8 mouse cellular contexts compared by ENCODE assay signal in genomic region chr6:43296798-43297507, GRCm38 (mm10). TPM values are rescaled to one million over a fixed set of nuclear protein-coding genes. Genes with fewer than 3 reads are reported as not detected.
DNase-seq lines count a peak whose midpoint lies in the region; ATAC-seq lines count a peak whose summit lies in the region.

No protein-coding gene starts in this region.

- no peaks in the 10 kb centered on the region for H3K27me3 ChIP-seq in hindbrain, embryonic 11.5 days (ENCODE audit: control insufficient read depth, insufficient read depth, low read length)
- H3K27me3 ChIP-seq in hindbrain, embryonic 10.5 days (ENCODE audit: insufficient read depth, poor library complexity, severe bottlenecking): no peaks in the 10 kb centered on the region
- no peaks in the 10 kb centered on the region for H3K27me3 ChIP-seq in hindbrain, embryonic 12.5 days

- H3K9ac ChIP-seq in hindbrain, embryonic 11.5 days (ENCODE audit: low read depth, low read length): no peak overlapping the region
- H3K9ac ChIP-seq in hindbrain, embryonic 12.5 days: no peak overlapping the region

- DNase-seq in hindbrain, embryonic 11.5 days (ENCODE audit: low spot score): peak; percentile 56
- DNase-seq in hindbrain, embryonic 10.5 days (ENCODE audit: low spot score): no peak
- peak; percentile 22 for DNase-seq in CD4-positive, CD25-positive, alpha-beta regulatory T cell, adult 2 months (ENCODE audit: low read depth, low spot score)
- peak; percentile 31 for DNase-seq in cerebellum, adult 11-12 months
- no peak for DNase-seq in urinary bladder, postnatal 10 days (ENCODE audit: low spot score)
- DNase-seq in gastrocnemius, postnatal 10 days: no peak

- H3K27ac ChIP-seq in hindbrain, embryonic 11.5 days (ENCODE audit: low read depth, low read length): no peak overlapping the region
- no peak overlapping the region for H3K27ac ChIP-seq in hindbrain, embryonic 10.5 days
- H3K27ac ChIP-seq in hindbrain, embryonic 12.5 days: no peak overlapping the region

- ATAC-seq in hindbrain, embryonic 11.5 days (ENCODE audit: low FRiP score): peak; percentile 46
- peak; percentile 78 for ATAC-seq in hindbrain, embryonic 12.5 days (ENCODE audit: low FRiP score)
- peak; percentile 70 for ATAC-seq in megakaryocyte progenitor cell, adult 5-6 weeks (replicated peaks; ENCODE audit: poor library complexity)

- no peaks in the 10 kb centered on the region for H3K36me3 ChIP-seq in hindbrain, embryonic 11.5 days (ENCODE audit: control insufficient read depth, insufficient read depth, low read length)
- H3K36me3 ChIP-seq in hindbrain, embryonic 10.5 days: no peaks in the 10 kb centered on the region
- no peaks in the 10 kb centered on the region for H3K36me3 ChIP-seq in hindbrain, embryonic 12.5 days

- no peaks in the 10 kb centered on the region for H3K4me1 ChIP-seq in hindbrain, embryonic 11.5 days (replicated peaks; ENCODE audit: control insufficient read depth, insufficient read depth, low read length)
- H3K4me1 ChIP-seq in hindbrain, embryonic 10.5 days (replicated peaks): no peaks in the 10 kb centered on the region
- H3K4me1 ChIP-seq in hindbrain, embryonic 12.5 days: no peaks in the 10 kb centered on the region

- H3K9me3 ChIP-seq in hindbrain, embryonic 11.5 days (ENCODE audit: control insufficient read depth, low read length): no peaks in the 10 kb centered on the region
- no peaks in the 10 kb centered on the region for H3K9me3 ChIP-seq in hindbrain, embryonic 10.5 days
- no peaks in the 10 kb centered on the region for H3K9me3 ChIP-seq in hindbrain, embryonic 12.5 days (replicated peaks)

- no peak overlapping the region for H3K4me2 ChIP-seq in hindbrain, embryonic 11.5 days (replicated peaks; ENCODE audit: low read depth, low read length)
- H3K4me2 ChIP-seq in hindbrain, embryonic 12.5 days (replicated peaks): no peak overlapping the region

- WGBS in hindbrain, embryonic 11.5 days: 50% methylated on average over 7 of the region's 7 CpGs
- WGBS in hindbrain, embryonic 10.5 days: 52% methylated on average over 7 of the region's 7 CpGs
- WGBS in hindbrain, embryonic 12.5 days: 43% methylated on average over 7 of the region's 7 CpGs

- no peak overlapping the region for H3K4me3 ChIP-seq in hindbrain, embryonic 11.5 days (ENCODE audit: low read depth, low read length)
- no peak overlapping the region for H3K4me3 ChIP-seq in hindbrain, embryonic 10.5 days
- H3K4me3 ChIP-seq in hindbrain, embryonic 12.5 days: no peak overlapping the region

RNA-seq across cellular contexts. Expression of gene Nobox, which starts 12.4 kb away (rescaled TPM):
- polyA plus RNA-seq in hindbrain, embryonic 11.5 days (2014; fragmentation: Nextera tagmentation; extraction: Ambion mirVana): not detected in 2 replicates
- polyA plus RNA-seq in hindbrain, embryonic 10.5 days (2016; fragmentation: Nextera tagmentation; extraction: Ambion mirVana): 0.10 TPM in 1 of 2 replicates, not detected in the other
- polyA plus RNA-seq in hindbrain, embryonic 12.5 days (2016; fragmentation: Nextera tagmentation; extraction: Ambion mirVana): not detected in 2 replicates
- not detected in 2 replicates for total RNA-seq in megakaryocyte progenitor cell, adult 5-6 weeks (2015)
- total RNA-seq in megakaryocyte progenitor cell, adult 5-6 weeks (2017): not detected in 2 replicates
- total RNA-seq in gastrocnemius, postnatal 10 days (2021): not detected

RNA-seq across cellular contexts. Expression of gene Arhgef5, which starts 31.6 kb away (rescaled TPM):
- polyA plus RNA-seq in hindbrain, embryonic 11.5 days (2014; fragmentation: Nextera tagmentation; extraction: Ambion mirVana): 3.6 and 4.3 TPM in 2 replicates
- polyA plus RNA-seq in hindbrain, embryonic 10.5 days (2016; fragmentation: Nextera tagmentation; extraction: Ambion mirVana): 3.1 and 4.8 TPM in 2 replicates
- polyA plus RNA-seq in hindbrain, embryonic 12.5 days (2016; fragmentation: Nextera tagmentation; extraction: Ambion mirVana): 5.2 and 6.6 TPM in 2 replicates
- total RNA-seq in megakaryocyte progenitor cell, adult 5-6 weeks (2015): 1.4 and 1.8 TPM in 2 replicates
- total RNA-seq in megakaryocyte progenitor cell, adult 5-6 weeks (2017): 1.5 and 2.5 TPM in 2 replicates
- 1 to 10 TPM; 5.5 to 9.3 TPM for total RNA-seq in gastrocnemius, postnatal 10 days (2021)

Comparison
In these comparisons a context has a peak if more than half of its experiments do, and no peak if none do; other contexts are left out.
1. DNase-seq: peak in hindbrain, embryonic 11.5 days (single experiment), CD4-positive, CD25-positive, alpha-beta regulatory T cell, adult 2 months (single experiment) and cerebellum, adult 11-12 months (single experiment); none in hindbrain, embryonic 10.5 days (single experiment), urinary bladder, postnatal 10 days (single experiment) and gastrocnemius, postnatal 10 days (single experiment).
2. Peak in every context shown above with its lines, with median percentiles within 50 percentile points of each other: ATAC-seq.